Mouse (Mus musculus): Measurements from ENCODE around the gene Erbb3.
"Not testable (repeated sequence)": the region's sequence is repeated elsewhere in the genome, so short reads cannot be mapped to it uniquely, and the experiment has no call there.

Gene Erbb3

DNA sequence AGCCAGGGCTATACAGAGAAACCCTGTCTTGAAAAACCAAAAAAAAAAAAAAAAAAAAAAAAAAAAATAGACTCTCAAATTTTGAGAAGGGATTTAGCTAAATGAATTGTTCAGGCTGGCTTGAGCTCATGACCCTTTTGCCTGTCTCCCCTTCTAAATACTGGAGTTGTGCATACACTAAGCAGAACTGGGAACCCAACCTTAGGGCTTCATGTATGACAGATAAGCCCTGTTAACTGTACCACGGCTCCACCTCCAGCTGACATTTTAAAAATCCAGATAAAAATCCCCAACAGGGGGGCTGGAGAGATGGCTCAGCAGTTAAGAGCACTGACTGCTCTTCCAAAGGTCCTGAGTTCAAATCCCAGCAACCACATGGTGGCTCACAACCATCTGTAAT, 33.9 kb downstream of the Erbb3 start:
- DNase-seq: not testable (repeated sequence)

GRCm38 (mm10) chr10:128550144-128550823, 39.2 kb downstream of the Erbb3 start:
- peak; percentile 81 for DNase-seq

DNA sequence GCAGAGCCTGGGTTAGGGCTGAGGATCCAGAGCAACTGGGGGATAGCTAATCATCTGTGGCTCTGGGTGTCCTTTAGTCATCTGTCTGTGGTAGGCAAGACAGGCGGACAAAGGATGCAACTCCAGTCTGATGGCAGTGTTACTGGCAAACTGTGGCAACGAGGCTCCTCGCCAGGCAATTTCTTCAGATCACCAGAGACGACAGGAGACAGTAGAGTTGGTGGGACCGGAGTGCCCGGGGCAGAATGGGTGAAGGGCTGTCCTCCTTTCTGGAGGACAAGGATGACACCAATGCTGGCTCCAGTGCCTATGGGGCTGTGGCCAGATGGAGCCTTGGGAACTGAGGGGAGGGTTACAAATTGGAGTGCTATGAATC, 39.8 kb downstream of the Erbb3 start:
- DNase-seq: not testable (repeated sequence)

- DNase-seq: peak; percentile 98
Observed at GRCm38 (mm10) chr10:128548947-128549681, 40.3 kb downstream of the Erbb3 start, which contains the start of gene Rpl41. Rpl41 (minus strand) TSS chr10:128549305.

GRCm38 (mm10) chr10:128548051-128548791, 41.2 kb downstream of the Erbb3 start:
- DNase-seq: peak; percentile 66

DNA sequence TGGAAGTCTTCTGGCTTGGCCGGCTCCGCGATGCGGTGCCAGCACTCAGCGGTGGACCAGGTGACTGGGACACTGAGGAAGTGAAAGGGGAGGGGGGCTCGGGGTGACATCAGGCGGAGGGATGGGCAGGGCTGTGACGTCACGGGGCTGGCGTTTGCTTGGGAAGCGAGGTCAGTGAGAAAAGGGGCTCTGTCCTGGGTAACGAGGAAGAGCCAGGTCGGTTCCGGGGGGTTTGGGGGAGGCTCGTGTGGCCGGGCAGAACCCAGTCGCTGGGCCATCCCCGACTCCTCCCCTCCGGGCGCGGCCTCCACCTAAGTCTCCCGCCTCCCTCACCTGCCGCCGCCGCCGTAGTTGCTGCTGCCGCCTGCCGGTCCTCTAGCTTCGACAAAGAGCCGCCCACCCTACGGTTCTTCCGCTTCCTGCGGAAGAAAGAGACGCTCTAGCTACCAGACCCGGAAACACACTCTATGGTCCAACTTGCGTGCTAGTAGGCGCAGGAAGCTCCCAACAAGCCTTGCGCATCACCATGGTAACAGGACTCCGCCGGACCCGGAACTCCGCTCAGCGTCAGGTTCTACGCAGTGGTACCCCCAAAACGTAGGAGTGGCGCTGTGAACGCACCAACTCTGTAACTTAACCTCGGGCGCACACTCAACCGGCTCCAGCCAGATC, 42.0 kb downstream of the Erbb3 start, which contains the start of gene Zc3h10:
Zc3h10 (minus strand) TSS at position 414 of the 672 bp plus-strand sequence.
- peak; percentile 97 for DNase-seq

DNA sequence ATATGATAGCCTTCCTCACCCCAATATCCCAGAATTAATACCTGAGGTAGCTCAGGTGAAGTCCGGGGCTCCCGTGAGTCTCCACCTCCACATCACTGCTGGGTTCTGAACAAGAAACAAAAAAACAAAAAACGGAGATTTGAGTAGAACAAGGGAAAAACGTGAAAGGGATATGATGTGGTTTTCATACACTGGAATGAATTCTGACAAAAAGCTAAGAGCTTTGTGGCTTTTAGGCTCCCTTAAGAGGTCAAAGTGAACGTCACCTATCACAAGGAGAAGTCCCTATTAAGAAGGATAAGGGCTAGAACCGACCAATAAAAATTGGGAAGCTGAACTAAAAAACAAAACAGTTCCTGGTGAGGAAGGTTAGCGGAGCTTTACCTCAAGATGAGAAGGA, 42.7 kb downstream of the Erbb3 start:
- no peak for DNase-seq

- peak; percentile 79 for DNase-seq
Observed at GRCm38 (mm10) chr10:128546361-128546760, 43.1 kb downstream of the Erbb3 start.

- DNase-seq: peak; percentile 54
Observed at GRCm38 (mm10) chr10:128545570-128545898, 43.9 kb downstream of the Erbb3 start.

GRCm38 (mm10) chr10:128544674-128545569, 44.5 kb downstream of the Erbb3 start:
- DNase-seq: peak; percentile 51

DNA sequence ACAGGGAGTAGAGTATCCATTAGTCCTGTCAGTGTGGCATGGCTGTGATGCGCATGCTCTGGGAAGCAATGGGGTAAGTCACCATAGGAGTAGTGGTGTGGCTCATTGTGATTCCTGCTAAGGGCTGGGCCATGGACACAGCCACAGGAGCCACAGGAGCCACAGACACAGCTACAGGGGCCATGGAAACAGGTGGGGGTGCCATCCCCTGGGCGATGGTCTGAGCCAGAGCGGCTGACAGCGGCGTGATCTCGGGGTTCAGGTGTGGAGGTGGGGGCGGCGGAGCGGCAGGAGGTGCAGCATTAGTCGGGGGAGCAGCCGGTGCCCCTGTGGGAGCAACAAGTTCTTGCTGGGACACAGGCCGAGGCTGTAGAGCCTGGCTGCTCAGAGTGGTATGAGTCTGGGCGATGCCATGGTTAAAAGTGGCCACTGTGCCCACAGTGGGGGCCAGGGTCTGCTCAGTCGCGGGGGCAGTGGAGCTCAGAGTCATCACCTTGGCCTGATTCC, 45.2 kb downstream of the Erbb3 start:
- DNase-seq: no peak

DNA sequence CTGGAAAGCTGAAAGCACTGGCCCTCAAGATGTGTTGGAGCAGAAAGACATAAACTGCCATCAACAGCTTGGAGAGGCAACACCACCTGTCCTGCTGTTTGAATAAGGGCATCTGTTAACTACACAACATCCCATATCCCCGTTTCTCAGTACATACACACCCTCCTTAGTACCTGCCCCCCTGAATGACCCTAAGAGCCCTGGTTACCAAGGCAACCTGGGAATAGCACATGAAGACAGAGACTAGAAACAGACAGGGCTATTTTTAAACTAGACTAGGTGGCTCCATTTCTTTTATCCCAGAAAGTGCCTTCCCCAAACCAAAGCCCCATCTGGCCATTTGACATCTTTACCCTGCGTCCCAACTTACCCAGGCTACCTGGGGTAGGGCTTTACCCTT, 46.4 kb downstream of the Erbb3 start:
- no peak for DNase-seq

- DNase-seq: no peak
Observed at GRCm38 (mm10) chr10:128538340-128538870, 51.0 kb downstream of the Erbb3 start.

DNA sequence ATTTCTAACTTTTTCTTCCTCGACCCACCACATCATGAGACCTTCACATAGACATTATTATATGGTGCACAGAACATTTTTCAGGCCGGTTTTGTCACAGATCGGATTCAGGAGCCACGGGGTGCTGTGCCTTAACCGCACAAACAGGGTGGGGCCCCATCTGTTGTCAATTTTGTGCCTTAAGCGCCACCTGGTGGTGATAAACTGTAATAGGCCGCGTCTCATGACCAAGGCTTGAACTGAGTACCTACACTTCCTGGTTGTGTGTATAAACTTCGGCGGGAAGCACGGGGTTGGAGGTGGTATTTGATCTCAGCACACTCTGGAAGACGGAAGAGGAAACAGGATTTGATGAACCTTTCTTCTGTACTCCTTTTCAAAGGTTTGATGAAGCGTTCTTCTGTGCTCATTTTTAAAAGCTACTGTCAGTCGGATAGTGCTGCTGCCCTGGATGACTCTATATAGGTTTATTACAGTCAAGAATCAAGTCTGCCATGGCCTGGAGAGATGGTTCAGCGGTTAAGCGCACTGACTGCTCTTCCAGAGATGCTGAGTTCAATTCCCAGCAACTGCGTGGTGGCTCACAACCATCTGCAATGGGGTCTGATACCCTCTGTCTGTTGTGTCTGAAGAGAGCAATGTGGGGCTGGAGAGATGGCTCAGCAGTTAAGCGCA, 53.0 kb downstream of the Erbb3 start:
- peak; percentile 96 for DNase-seq

- no peak for DNase-seq
Observed at GRCm38 (mm10) chr10:128535624-128536265, 53.7 kb downstream of the Erbb3 start.

DNA sequence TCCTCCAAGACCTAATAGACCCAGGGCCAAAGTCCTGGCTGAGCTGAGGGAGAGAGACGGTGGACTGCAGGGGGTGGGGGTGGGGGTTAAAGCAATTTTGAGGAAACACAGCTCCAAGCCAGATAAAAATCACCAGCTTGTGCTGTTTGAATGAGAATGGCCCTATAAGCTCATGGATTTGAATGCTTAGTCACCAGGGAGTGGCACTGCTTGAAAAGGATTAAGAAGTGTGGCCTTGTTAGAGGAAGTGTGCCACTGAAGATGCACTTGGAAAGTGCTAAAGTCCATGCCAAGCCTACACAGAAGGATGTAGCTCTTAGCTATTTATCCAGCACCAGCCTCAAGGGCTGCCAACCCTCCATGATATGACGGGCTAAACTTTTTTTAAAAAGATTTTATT, 54.2 kb downstream of the Erbb3 start:
- DNase-seq: no peak

GRCm38 (mm10) chr10:128526366-128527356, 62.8 kb downstream of the Erbb3 start:
- no peak for DNase-seq

- peak; percentile 97 for DNase-seq
Observed at GRCm38 (mm10) chr10:128525671-128526308, 63.7 kb downstream of the Erbb3 start, which contains the start of gene Esyt1. Esyt1 (minus strand) TSS chr10:128525871.

Data from cerebellum, adult 9-10 months (tissue).